Mouse (Mus musculus) CH12.LX (cell line): ENCODE data around the gene Zc3h7a. TPM values are rescaled to one million over a fixed set of nuclear protein-coding genes. Genes with fewer than 3 reads are reported as not detected.
"Not testable (repeated sequence)": the region's sequence is repeated elsewhere in the genome, so short reads cannot be mapped to it uniquely, and the experiment has no call there.

Experiments used
- DNase-seq: peaks from one replicate; pipeline ENCODE4 v3.0.0-alpha.2; 2013; ENCODE audit errors: extremely low read depth
- H3K27ac ChIP-seq: 2 replicates; pipeline ENCODE4 v1.5.1; 2012; ENCODE audit warnings: low read depth, mild to moderate bottlenecking, control low read depth, moderate library complexity; ENCODE audit not compliant: insufficient read depth
- H3K27me3 ChIP-seq: replicated peaks from 2 replicates; pipeline ENCODE3; 2012; ENCODE audit warnings: inconsistent platforms
- H3K36me3 ChIP-seq, 2 experiments: replicated peaks in 1 of 2; 2 replicates each; pipeline versions ENCODE3 to v1.6.1; 2012; ENCODE audit warnings: inconsistent platforms in 1 of 2, low read length in 1 of 2, mild to moderate bottlenecking in 1 of 2, mixed read lengths in 1 of 2, moderate library complexity in 1 of 2; ENCODE audit not compliant: control insufficient read depth in 1 of 2, insufficient read depth in 1 of 2
- H3K4me1 ChIP-seq, 2 experiments: 2 replicates each; pipeline ENCODE4 v1.6.1; 2012; ENCODE audit warnings: inconsistent platforms in 1 of 2, moderate library complexity in 1 of 2; ENCODE audit not compliant: insufficient read depth in 2 of 2, control insufficient read depth in 1 of 2
- H3K4me2 ChIP-seq: 2 replicates; pipeline ENCODE4 v1.6.1; 2012; ENCODE audit warnings: low read depth, mild to moderate bottlenecking, control low read depth; ENCODE audit not compliant: poor library complexity, insufficient read depth, severe bottlenecking
- H3K4me3 ChIP-seq, 3 experiments: fragments of 150-350 bp in 1 of 3; sonication (generic) in 1 of 3; replicated peaks in 1 of 3; 2 replicates each; pipeline versions ENCODE3 to v1.5.1; 2011 to 2012; ENCODE audit warnings: low read depth in 2 of 3, low read length in 2 of 3, mild to moderate bottlenecking in 2 of 3, moderate library complexity in 2 of 3, control low read depth in 1 of 3, improper control_type of control experiment in 1 of 3, inconsistent platforms in 1 of 3, mixed read lengths in 1 of 3; ENCODE audit not compliant: poor library complexity in 1 of 3
- H3K79me2 ChIP-seq: replicated peaks from 2 replicates; pipeline ENCODE4 v1.6.1; 2012; ENCODE audit warnings: mild to moderate bottlenecking, moderate library complexity; ENCODE audit not compliant: control insufficient read depth, poor library complexity, insufficient read depth, severe bottlenecking; ENCODE audit errors: extremely low read depth
- H3K9ac ChIP-seq: 2 replicates; pipeline ENCODE4 v1.6.1; 2012; ENCODE audit warnings: low read depth, mild to moderate bottlenecking, control low read depth, moderate library complexity; ENCODE audit not compliant: insufficient read depth
- H3K9me3 ChIP-seq: replicated peaks from 2 replicates; pipeline ENCODE3; 2012; ENCODE audit warnings: low read length, inconsistent platforms, mixed read lengths
- ELF1 ChIP-seq: IDR thresholded peaks from 2 replicates; pipeline ENCODE4 v1.6.1; 2014; ENCODE audit warnings: low read depth, mild to moderate bottlenecking, inconsistent platforms, low read length, improper control_type of control experiment
- HCFC1 ChIP-seq: IDR thresholded peaks from 2 replicates; pipeline ENCODE4 v1.6.1; 2012; ENCODE audit warnings: low read depth, mild to moderate bottlenecking, inconsistent platforms, low read length, improper control_type of control experiment
- JUN ChIP-seq: IDR thresholded peaks from 2 replicates; pipeline ENCODE4 v1.6.1; 2011; ENCODE audit warnings: low read depth, mild to moderate bottlenecking, low read length, improper control_type of control experiment, moderate library complexity; ENCODE audit not compliant: insufficient read depth
- KAT2A ChIP-seq: IDR thresholded peaks from 2 replicates; pipeline ENCODE4 v1.6.1; 2012; ENCODE audit warnings: low read length, improper control_type of control experiment, inconsistent platforms; ENCODE audit not compliant: insufficient replicate concordance
- MAFK ChIP-seq: IDR thresholded peaks from 2 replicates; pipeline ENCODE4 v1.6.1; 2011; ENCODE audit warnings: low read length, improper control_type of control experiment; ENCODE audit not compliant: insufficient replicate concordance
- MEF2A ChIP-seq: IDR thresholded peaks from 2 replicates; pipeline ENCODE4 v1.6.1; 2014; ENCODE audit warnings: low read depth, mild to moderate bottlenecking, inconsistent platforms, low read length, improper control_type of control experiment, borderline replicate concordance
- NELFE ChIP-seq: IDR thresholded peaks from 2 replicates; pipeline ENCODE4 v1.6.1; 2011; ENCODE audit warnings: low read depth, low read length, improper control_type of control experiment
- NRF1 ChIP-seq: IDR thresholded peaks from 2 replicates; pipeline ENCODE4 v1.6.1; 2014; ENCODE audit warnings: low read depth, mild to moderate bottlenecking, inconsistent platforms, low read length, improper control_type of control experiment, moderate library complexity
- POLR2AphosphoS2 ChIP-seq: IDR thresholded peaks from 2 replicates; pipeline ENCODE4 v1.6.1; 2011; ENCODE audit warnings: low read depth, low read length, improper control_type of control experiment
- RCOR1 ChIP-seq: conservative IDR thresholded peaks from 2 replicates; pipeline ENCODE4 v1.6.1; 2012; ENCODE audit warnings: low read depth, mild to moderate bottlenecking, inconsistent platforms, low read length, improper control_type of control experiment
- SIN3A ChIP-seq: IDR thresholded peaks from 2 replicates; pipeline ENCODE4 v1.6.1; 2012; ENCODE audit warnings: low read length, improper control_type of control experiment, inconsistent platforms
- SMC3 ChIP-seq: IDR thresholded peaks from 2 replicates; pipeline ENCODE4 v1.6.1; 2011; ENCODE audit warnings: low read depth, low read length, improper control_type of control experiment
- TBP ChIP-seq: conservative IDR thresholded peaks from 2 replicates; pipeline ENCODE4 v1.6.1; 2011; ENCODE audit warnings: low read depth, low read length, improper control_type of control experiment
- dilution Hi-C: fragments of 300-500 bp; cut with MboI; formaldehyde crosslinking; loops from 2 replicates; pipeline ENCODE4 v1.14.3; 2020; ENCODE audit warnings: low sequenced_read_pairs; ENCODE audit not compliant: extremely low pct_unique_long_range_greater_than_20kb, extremely low pct_ligation_motif_present
- in situ Hi-C: fragments of 300-500 bp; cut with MboI; formaldehyde crosslinking; loops from 3 replicates; pipeline ENCODE4 v1.14.3; 2019; ENCODE audit warnings: low sequenced_read_pairs, low pct_ligation_motif_present, low pct_unique_long_range_greater_than_20kb, mixed read lengths
- polyA plus RNA-seq: library from polyadenylated mRNA; unstranded; fragments of >175 nt; gene quantifications from 2 replicates; pipeline ENCODE4 v1.2.1, GENCODE M21; 2012; ENCODE audit warnings: low read depth; ENCODE audit not compliant: insufficient read length
- total RNA-seq, 2 experiments: library from RNA; depleted of rRNA; stranded (reverse); fragments of 300-350 nt in 1 of 2; fragments of >200 nt in 1 of 2; gene quantifications; 2 replicates each; pipeline ENCODE4 v1.2.3; 2012 to 2014

Gene Zc3h7a
- total and polyA plus RNA-seq, 3 experiments, result 78.6 to 177 (median 177) TPM

- Histone ChIP-seq H3K4me1 (peaks cover 0 to 17% of the 10 kb centered on the region in 2 experiments; a peak in 3 of 4 replicates), H3K36me3 (peaks cover 24 to 61% of the 10 kb centered on the region in 2 experiments), H3K79me2 (peaks cover 77% of the 10 kb centered on the region), H3K4me2 (no peak overlapping the region), H3K27me3 (no peaks in the 10 kb centered on the region), H3K9ac (no peak overlapping the region), H3K9me3 (no peaks in the 10 kb centered on the region), H3K27ac (no peak overlapping the region), H3K4me3 (no peak overlapping the region)
- in situ Hi-C loops (no loop called here), dilution Hi-C loops (no loop called here)
- DNase-seq, result no peak
- TF ChIP-seq POLR2AphosphoS2 (no peak), ELF1 (no peak), NRF1 (no peak), MAFK (no peak), MEF2A (no peak), SIN3A (no peak), HCFC1 (no peak), TBP (no peak)
- TF ChIP-seq, all 38 proteins: peak for 0
Observed at GRCm38 (mm10) chr16:11166431-11166830, 9.8 kb downstream of the Zc3h7a start.

DNA sequence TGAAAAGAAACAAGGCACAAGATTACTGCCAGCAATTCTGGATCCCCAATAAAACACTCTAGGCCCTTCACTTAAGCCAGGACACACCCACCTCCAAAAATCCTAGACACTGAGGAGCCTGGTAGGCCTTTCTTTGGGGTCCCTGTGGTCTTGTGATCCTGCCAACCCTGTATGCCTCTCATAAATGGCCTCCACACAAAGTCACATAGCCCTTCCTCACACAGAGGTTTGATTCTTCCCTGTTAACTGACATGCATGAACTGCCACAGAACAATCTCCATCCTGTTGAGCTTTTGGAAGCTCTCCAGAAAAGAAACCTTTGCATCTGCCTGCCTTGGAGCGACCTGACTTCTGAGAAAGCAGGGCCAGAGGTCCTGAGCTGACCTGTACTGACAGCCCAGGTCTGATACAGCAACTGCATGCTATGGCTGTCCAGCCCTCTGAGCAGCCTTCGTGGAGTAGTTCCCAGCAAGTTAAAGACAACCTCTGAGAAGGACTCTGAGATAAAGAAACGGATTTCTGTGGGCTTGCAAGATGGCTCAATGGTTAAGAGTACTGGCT lies 11.4 kb downstream of the Zc3h7a start:
- dilution Hi-C loops (no loop called here), in situ Hi-C loops (no loop called here)
- H3K36me3 ChIP-seq, result peaks cover 31 to 62% of the 10 kb centered on the region in 2 experiments
- no peaks in the 10 kb centered on the region for H3K27me3 ChIP-seq
- H3K4me3 ChIP-seq, result no peak overlapping the region
- no peak overlapping the region for H3K9ac ChIP-seq
- peaks cover 62% of the 10 kb centered on the region for H3K79me2 ChIP-seq
- H3K4me2 ChIP-seq, result no peak overlapping the region
- no peaks in the 10 kb centered on the region for H3K9me3 ChIP-seq
- H3K27ac ChIP-seq, result no peak overlapping the region
- no peak for DNase-seq
- peaks cover 0 to 6% of the 10 kb centered on the region in 2 experiments; a peak in 3 of 4 replicates for H3K4me1 ChIP-seq
- TF ChIP-seq KAT2A, result no peak
- no peak for TF ChIP-seq RCOR1
- TF ChIP-seq JUN, result no peak
- TF ChIP-seq NELFE, result no peak
- TF ChIP-seq SIN3A, result no peak
- TF ChIP-seq SMC3, result no peak

DNA sequence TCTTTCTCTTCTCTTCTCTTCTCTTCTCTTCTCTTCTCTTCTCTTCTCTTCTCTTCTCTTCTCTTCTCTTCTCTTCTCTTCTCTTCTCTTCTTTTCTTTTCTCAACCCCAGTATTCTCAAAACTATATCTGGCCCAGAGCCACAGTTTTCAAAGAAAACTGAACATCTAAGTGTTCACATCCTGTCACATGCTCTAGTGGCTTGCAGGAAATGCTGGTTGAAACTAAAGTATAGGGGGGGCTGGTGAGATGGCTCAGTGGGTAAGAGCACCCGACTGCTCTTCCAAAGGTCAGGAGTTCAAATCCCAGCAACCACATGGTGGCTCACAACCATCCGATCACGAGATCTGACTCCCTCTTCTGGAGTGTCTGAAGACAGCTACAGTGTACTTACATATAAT lies 18.5 kb downstream of the Zc3h7a start:
- DNase-seq, result peak; percentile 29
- dilution Hi-C loops, H3K27ac ChIP-seq, H3K9ac ChIP-seq, H3K27me3 ChIP-seq, H3K4me1 ChIP-seq, H3K79me2 ChIP-seq, H3K4me3 ChIP-seq, in situ Hi-C loops, H3K4me2 ChIP-seq, H3K9me3 ChIP-seq: not testable (repeated sequence)
- peaks cover 69 to 89% of the 10 kb centered on the region in 2 experiments for H3K36me3 ChIP-seq
